Mouse (Mus musculus) testis, postnatal 10 days (tissue): ENCODE measurements around the gene Gca.
"Not testable (repeated sequence)": the region's sequence is repeated elsewhere in the genome, so short reads cannot be mapped to it uniquely, and the experiment has no call there.

ENCODE experiments used
- DNase-seq: peaks from one replicate; pipeline ENCODE4 v3.0.0; 2021; ENCODE audit warnings: low spot score

Gene Gca

DNA sequence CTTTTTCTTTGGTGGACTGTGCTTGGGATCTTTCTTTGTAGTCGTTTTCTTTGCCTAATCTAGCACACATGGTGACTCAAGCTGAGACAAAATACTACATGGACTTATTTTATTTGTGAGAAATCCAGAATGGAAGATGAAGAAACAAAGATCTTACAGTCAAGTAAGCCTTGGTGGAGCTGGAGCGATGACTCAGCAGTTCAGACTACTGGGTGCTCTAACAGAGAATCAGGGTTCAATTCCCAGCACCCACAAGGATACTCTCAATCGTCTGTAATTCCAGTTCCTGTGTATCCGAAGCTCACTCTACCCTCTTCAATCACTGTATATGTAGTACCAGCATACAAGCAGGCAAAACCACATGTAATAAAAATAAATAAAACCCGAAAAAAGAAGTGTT lies 6.2 kb downstream of the Gca start:
- DNase-seq, result no peak

GRCm38 (mm10) chr2:62670767-62671166 lies 6.7 kb downstream of the Gca start:
- no peak for DNase-seq

GRCm38 (mm10) chr2:62672788-62673187 lies 8.7 kb downstream of the Gca start:
- no peak for DNase-seq

DNA sequence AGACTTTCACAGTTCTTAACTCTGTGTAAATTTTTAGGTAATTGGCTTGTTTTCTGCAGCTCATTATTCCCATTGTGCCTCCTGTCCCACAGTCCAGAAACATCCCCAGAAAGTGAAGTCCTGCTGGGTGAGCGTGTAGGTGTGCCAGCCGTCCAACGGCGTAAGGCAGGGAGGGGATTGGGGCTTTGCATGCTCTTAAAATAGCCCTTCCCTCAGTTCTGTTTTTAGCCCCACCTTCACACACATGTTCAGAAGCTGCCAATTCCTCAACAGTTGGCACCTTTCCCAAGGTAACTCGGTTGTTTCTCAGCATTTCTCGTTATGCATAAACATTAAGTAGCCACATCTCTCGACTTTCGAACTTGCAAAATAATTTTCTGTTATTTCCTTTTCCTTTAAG lies 17.6 kb downstream of the Gca start:
- no peak for DNase-seq

DNA sequence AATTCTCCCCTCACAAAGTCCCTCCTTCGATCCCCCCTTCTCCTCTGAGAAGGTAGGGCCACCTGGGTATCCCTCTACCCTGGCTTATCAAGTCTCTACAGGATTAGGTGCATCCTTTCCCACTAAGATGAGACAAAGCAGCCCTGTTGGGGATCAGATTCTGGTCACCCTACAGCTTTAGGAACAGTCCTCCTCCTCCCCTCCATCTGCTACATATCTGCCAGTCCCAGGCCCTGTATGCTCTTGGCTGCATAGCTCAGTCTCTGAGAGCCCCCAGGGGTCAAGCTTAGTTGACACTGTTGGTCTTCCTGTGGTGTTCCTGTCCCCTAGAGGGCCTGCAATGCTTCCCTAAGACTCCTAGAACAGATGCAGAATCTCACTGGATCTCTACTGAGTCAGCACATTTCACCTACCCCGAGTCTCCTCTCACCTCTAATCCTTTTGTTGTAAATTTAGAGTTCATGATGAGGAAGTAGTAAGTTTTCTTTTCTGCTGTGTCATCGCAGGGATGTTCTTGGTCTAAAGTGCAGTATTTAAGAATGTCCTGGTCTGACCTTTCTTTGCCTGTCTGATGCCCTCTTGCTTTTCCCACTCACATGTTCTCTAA lies 21.0 kb downstream of the Gca start:
- no peak for DNase-seq

DNA sequence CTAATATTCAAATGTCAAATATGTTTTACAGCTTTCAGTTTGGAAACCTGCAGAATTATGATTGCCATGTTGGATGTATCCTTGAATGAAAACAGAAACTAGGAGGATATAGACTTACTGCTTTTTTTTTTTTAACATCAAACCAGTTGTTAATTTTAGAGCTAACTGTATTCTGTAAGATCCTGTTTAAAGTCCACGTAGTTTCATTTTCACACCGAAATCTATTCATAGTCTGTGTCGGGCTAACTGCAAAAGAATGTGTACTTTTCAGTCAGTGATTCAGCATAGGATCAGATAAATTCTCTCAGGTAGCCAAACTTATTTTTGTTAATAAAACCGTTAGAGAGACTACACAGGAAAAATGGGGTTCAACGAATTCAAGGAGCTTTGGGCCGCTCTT lies 21.8 kb downstream of the Gca start:
- DNase-seq, result no peak

- no peak for DNase-seq
Observed at GRCm38 (mm10) chr2:62706313-62706712, 42.2 kb downstream of the Gca start.

DNA sequence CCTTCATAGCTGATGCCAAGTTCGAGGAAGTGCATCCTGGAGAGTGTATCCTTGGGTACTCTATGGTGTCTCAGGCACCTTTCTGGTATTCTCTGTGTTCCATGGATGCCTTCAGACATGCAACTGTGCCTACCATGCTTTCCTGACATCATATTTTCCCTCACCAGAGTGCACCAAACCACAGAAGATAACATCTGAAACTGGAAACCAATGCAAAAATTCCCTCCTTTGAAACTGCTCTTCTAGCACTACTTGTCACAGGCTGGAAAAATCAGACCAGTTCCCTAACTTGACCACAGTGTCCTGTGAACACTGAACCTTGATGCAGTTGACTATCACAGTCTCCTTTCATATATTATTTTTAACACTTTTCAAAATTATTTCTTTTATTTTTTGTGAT lies 45.5 kb downstream of the Gca start:
- DNase-seq, result no peak

- DNase-seq, result not testable (repeated sequence)
Observed at GRCm38 (mm10) chr2:62714362-62714761, 50.3 kb downstream of the Gca start.

- DNase-seq, result no peak
Observed at GRCm38 (mm10) chr2:62715260-62715659, 51.2 kb downstream of the Gca start.

GRCm38 (mm10) chr2:62717270-62717669 lies 53.2 kb downstream of the Gca start:
- no peak for DNase-seq

DNA sequence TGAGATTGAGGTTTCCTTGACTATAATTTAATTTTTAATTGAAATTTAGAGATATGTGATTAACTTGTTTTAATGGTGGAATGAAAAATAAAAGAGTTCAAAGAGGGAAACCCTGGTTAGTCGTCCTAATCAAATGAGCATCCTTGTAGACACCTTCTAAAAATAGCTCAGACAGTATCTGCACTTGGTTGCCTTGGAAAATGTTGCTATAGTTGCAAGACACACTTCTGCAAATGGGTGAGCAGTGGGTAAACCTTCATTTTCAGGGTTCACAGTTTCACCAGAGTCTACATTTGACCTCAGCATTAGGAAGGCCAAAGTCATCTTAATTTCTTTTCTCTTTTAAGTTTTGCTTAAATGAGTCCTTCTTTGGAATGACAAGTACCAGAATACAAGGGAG lies 54.3 kb downstream of the Gca start:
- no peak for DNase-seq

- no peak for DNase-seq
Observed at GRCm38 (mm10) chr2:62725946-62726345, 61.9 kb downstream of the Gca start.

GRCm38 (mm10) chr2:62727732-62728131 lies 63.6 kb downstream of the Gca start:
- no peak for DNase-seq

GRCm38 (mm10) chr2:62730671-62731070 lies 66.6 kb downstream of the Gca start:
- no peak for DNase-seq

DNA sequence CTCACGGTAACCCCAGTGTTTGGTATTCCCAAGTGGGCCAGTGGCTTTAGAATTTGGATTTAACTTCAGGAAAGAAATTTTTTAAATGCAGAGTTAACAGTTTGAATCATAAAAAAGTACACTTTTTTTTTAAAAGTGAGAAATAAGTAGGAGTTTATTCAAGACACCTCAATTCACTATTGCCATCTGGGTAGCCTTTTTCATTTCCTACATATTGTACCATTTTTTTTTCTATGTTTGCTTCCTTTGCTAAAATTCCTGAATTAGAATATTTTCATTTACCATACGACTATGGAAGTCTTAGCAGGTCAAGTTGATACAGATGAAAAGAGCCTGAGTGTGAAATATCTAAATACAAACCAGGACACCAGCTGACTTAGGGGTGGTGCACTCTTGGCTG lies 79.0 kb downstream of the Gca start:
- no peak for DNase-seq
